Mouse (Mus musculus) layer of hippocampus, adult 2 months (tissue): ENCODE measurements around the gene Gm21488. TPM values are rescaled to one million over a fixed set of nuclear protein-coding genes. Genes with fewer than 3 reads are reported as not detected.
"Not testable (repeated sequence)": the region's sequence is repeated elsewhere in the genome, so short reads cannot be mapped to it uniquely, and the experiment has no call there.

Source experiments
- DNase-seq, 2 experiments: peaks; one replicate each; pipeline ENCODE4 v3.0.0; 2022; ENCODE audit warnings: low spot score in 2 of 2
- H3K27ac ChIP-seq: fragments of 200-600 bp; 2 replicates; pipeline ENCODE4 v1.8.1; 2022
- H3K4me3 ChIP-seq: fragments of 200-600 bp; 2 replicates; pipeline ENCODE4 v1.8.1; 2022; ENCODE audit warnings: mild to moderate bottlenecking
- long read RNA-seq, 2 experiments: library from polyadenylated mRNA; stranded (forward); transcript quantifications; one replicate each; pipeline ENCODE4 v2.0.0; 2021; ENCODE audit warnings: borderline mapping rate in 2 of 2
- total RNA-seq, 2 experiments: library from RNA; stranded (reverse); gene quantifications; 2 replicates each; pipeline ENCODE4 v1.2.3; 2021

Gm21488 gene
- total RNA-seq = not detected
- long read RNA-seq, experiment 1 = 0 reads
- long read RNA-seq, experiment 2 = 0 reads

- not testable (repeated sequence) for DNase-seq, H3K4me3 ChIP-seq, H3K27ac ChIP-seq
These were observed at the start of gene Gm21488 for GRCm38 (mm10) chrY:27521820-27522219. Gene Gm21488, minus strand, starts transcription at chrY:27521920.
